Mouse (Mus musculus): Measurements from ENCODE around the gene Fam214a.
A peak's percentile ranks its signal among the peaks of the same experiment; 100 is the strongest.
"Not testable (repeated sequence)": the region's sequence is repeated elsewhere in the genome, so short reads cannot be mapped to it uniquely, and the experiment has no call there.

The Fam214a gene

GRCm38 (mm10) chr9:74977962-74978361 lies 25.3 kb downstream of the Fam214a start:
- DNase-seq (ENCODE audit: extremely low read depth, low read depth, low spot score) = no peak

GRCm38 (mm10) chr9:74978868-74979267 lies 26.2 kb downstream of the Fam214a start:
- DNase-seq (ENCODE audit: extremely low read depth, low read depth, low spot score) = no peak

- DNase-seq (ENCODE audit: extremely low read depth, low read depth, low spot score) = no peak
These were observed 26.7 kb downstream of the Fam214a start for GRCm38 (mm10) chr9:74979371-74979770.

- DNase-seq (ENCODE audit: extremely low read depth, low read depth, low spot score) = no peak
These were observed 27.2 kb downstream of the Fam214a start for GRCm38 (mm10) chr9:74979866-74980265.

GRCm38 (mm10) chr9:74981663-74982111 lies 29.0 kb downstream of the Fam214a start:
- no peak for DNase-seq (ENCODE audit: extremely low read depth, low read depth, low spot score)

- no peak for DNase-seq (ENCODE audit: extremely low read depth, low read depth, low spot score)
These were observed 29.5 kb downstream of the Fam214a start for GRCm38 (mm10) chr9:74982193-74982592.

GRCm38 (mm10) chr9:74982722-74983121 lies 30.0 kb downstream of the Fam214a start:
- DNase-seq (ENCODE audit: extremely low read depth, low read depth, low spot score) = not testable (repeated sequence)

- DNase-seq (ENCODE audit: extremely low read depth, low read depth, low spot score) = no peak
These were observed 32.6 kb downstream of the Fam214a start for GRCm38 (mm10) chr9:74985173-74985715.

- DNase-seq (ENCODE audit: extremely low read depth, low read depth, low spot score) = no peak
These were observed 33.1 kb downstream of the Fam214a start for GRCm38 (mm10) chr9:74985770-74986169.

GRCm38 (mm10) chr9:74988893-74989460 lies 36.3 kb downstream of the Fam214a start:
- no peak for DNase-seq (ENCODE audit: extremely low read depth, low read depth, low spot score)

- DNase-seq (ENCODE audit: extremely low read depth, low read depth, low spot score) = no peak
These were observed 37.3 kb downstream of the Fam214a start for GRCm38 (mm10) chr9:74989990-74990389.

- DNase-seq (ENCODE audit: extremely low read depth, low read depth, low spot score) = no peak
These were observed 42.0 kb downstream of the Fam214a start for GRCm38 (mm10) chr9:74994611-74995257.

- no peak for DNase-seq (ENCODE audit: extremely low read depth, low read depth, low spot score)
These were observed 43.7 kb downstream of the Fam214a start for GRCm38 (mm10) chr9:74996349-74996748.

GRCm38 (mm10) chr9:74997976-74998375 lies 45.3 kb downstream of the Fam214a start:
- no peak for DNase-seq (ENCODE audit: extremely low read depth, low read depth, low spot score)

- no peak for DNase-seq (ENCODE audit: extremely low read depth, low read depth, low spot score)
These were observed 48.3 kb downstream of the Fam214a start for GRCm38 (mm10) chr9:75001006-75001405.

- DNase-seq (ENCODE audit: extremely low read depth, low read depth, low spot score) = no peak
These were observed 49.0 kb downstream of the Fam214a start for GRCm38 (mm10) chr9:75001611-75002204.

- no peak for DNase-seq (ENCODE audit: extremely low read depth, low read depth, low spot score)
These were observed 49.6 kb downstream of the Fam214a start for GRCm38 (mm10) chr9:75002262-75002661.

- DNase-seq (ENCODE audit: extremely low read depth, low read depth, low spot score) = no peak
These were observed 51.5 kb downstream of the Fam214a start for GRCm38 (mm10) chr9:75004203-75004602.

- no peak for DNase-seq (ENCODE audit: extremely low read depth, low read depth, low spot score)
These were observed 63.9 kb downstream of the Fam214a start for GRCm38 (mm10) chr9:75016591-75016990.

GRCm38 (mm10) chr9:75019181-75019580 lies 66.5 kb downstream of the Fam214a start:
- DNase-seq (ENCODE audit: extremely low read depth, low read depth, low spot score) = peak; percentile 78

GRCm38 (mm10) chr9:75019592-75019991 lies 66.9 kb downstream of the Fam214a start:
- DNase-seq (ENCODE audit: extremely low read depth, low read depth, low spot score) = no peak

- no peak for DNase-seq (ENCODE audit: extremely low read depth, low read depth, low spot score)
These were observed 67.9 kb downstream of the Fam214a start for GRCm38 (mm10) chr9:75020561-75020960.

Measured in fat pad, adult 2 months (tissue).